Mouse (Mus musculus) C2C12 (cell line): ENCODE data around the gene Phrf1.

Experiments
- CEBPB ChIP-seq: IDR thresholded peaks from one replicate; pipeline ENCODE4 v1.6.1; 2011; ENCODE audit warnings: low read depth, mild to moderate bottlenecking, control low read depth, moderate library complexity
- CTCF ChIP-seq: IDR thresholded peaks from one replicate; pipeline ENCODE4 v1.5.1; 2011; ENCODE audit not compliant: control insufficient read depth, insufficient read depth, insufficient read length
- MAX ChIP-seq: IDR thresholded peaks from one replicate; pipeline ENCODE4 v1.6.1; 2011; ENCODE audit warnings: mild to moderate bottlenecking, control low read depth
- MYOD1 ChIP-seq: IDR thresholded peaks from one replicate; pipeline ENCODE4 v1.6.1; 2011; ENCODE audit warnings: low read depth; ENCODE audit not compliant: control insufficient read depth, insufficient read length
- MYOG ChIP-seq: IDR thresholded peaks from one replicate; pipeline ENCODE4 v1.6.1; 2011; ENCODE audit not compliant: control insufficient read depth, insufficient read length; ENCODE audit errors: extremely low read depth
- USF1 ChIP-seq: IDR thresholded peaks from one replicate; pipeline ENCODE4 v1.6.1; 2011; ENCODE audit warnings: low read depth, mild to moderate bottlenecking, control low read depth, moderate library complexity

- TF ChIP-seq CTCF (no peak), USF1 (no peak), CEBPB (no peak), MYOD1 (no peak), MAX (no peak), MYOG (no peak)
These were observed 14.3 kb upstream of the Phrf1 start for GRCm38 (mm10) chr7:141214310-141214709.
